Mouse (Mus musculus): ENCODE data around the gene Crtc1. TPM values are rescaled to one million over a fixed set of nuclear protein-coding genes. Genes with fewer than 3 reads are reported as not detected.

Crtc1 gene
- polyA plus RNA-seq, 1 experiment from 2014 or later, result 23.9 TPM

DNA sequence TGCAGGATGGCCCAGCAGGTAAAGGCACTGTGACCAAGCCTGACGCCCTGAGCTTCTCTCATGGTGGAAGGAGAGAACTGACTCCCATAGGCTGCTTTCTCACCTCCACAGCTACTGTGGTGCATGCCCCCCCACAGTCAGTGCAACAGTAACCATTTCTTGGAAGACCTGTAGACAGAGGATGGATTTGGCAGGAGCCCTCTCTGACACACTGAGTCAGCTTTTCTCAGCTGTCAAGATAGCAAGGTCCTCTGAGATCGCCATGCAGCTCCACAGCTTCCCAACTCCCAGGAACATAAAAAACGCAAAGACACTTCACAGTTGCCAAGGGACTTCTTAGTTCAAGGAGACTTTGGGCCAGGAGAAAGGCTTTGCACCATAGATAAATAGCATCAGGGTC, 19.1 kb upstream of the Crtc1 start:
- no peaks in the 10 kb centered on the region for H3K36me3 ChIP-seq (ENCODE audit: control insufficient read depth, insufficient read depth, low read length)
- H3K9ac ChIP-seq (ENCODE audit: low read length), result no peak overlapping the region
- 91% methylated on average over 3 of the region's 3 CpGs for WGBS
- DNase-seq (ENCODE audit: low spot score), result no peak
- H3K4me3 ChIP-seq (ENCODE audit: low read depth, low read length), result no peak overlapping the region
- no peak overlapping the region for H3K4me2 ChIP-seq (ENCODE audit: low read length)
- no peaks in the 10 kb centered on the region for H3K27me3 ChIP-seq (replicated peaks; ENCODE audit: control insufficient read depth, insufficient read depth, low read length)
- no peaks in the 10 kb centered on the region for H3K9me3 ChIP-seq (replicated peaks; ENCODE audit: control insufficient read depth, low read length)
- ATAC-seq, result no peak
- no peaks in the 10 kb centered on the region for H3K4me1 ChIP-seq (ENCODE audit: control insufficient read depth, insufficient read depth, low read length)
- no peak overlapping the region for H3K27ac ChIP-seq (ENCODE audit: low read depth, low read length)

GRCm38 (mm10) chr8:70457882-70458281, 18.5 kb upstream of the Crtc1 start:
- no peaks in the 10 kb centered on the region for H3K36me3 ChIP-seq (ENCODE audit: control insufficient read depth, insufficient read depth, low read length)
- no peak overlapping the region for H3K4me2 ChIP-seq (ENCODE audit: low read length)
- WGBS, result 96% methylated on average over 6 of the region's 6 CpGs
- no peak overlapping the region for H3K27ac ChIP-seq (ENCODE audit: low read depth, low read length)
- ATAC-seq (no peak), DNase-seq (ENCODE audit: low spot score) (no peak)
- no peak overlapping the region for H3K4me3 ChIP-seq (ENCODE audit: low read depth, low read length)
- no peak overlapping the region for H3K9ac ChIP-seq (ENCODE audit: low read length)
- no peaks in the 10 kb centered on the region for H3K27me3 ChIP-seq (replicated peaks; ENCODE audit: control insufficient read depth, insufficient read depth, low read length)
- H3K4me1 ChIP-seq (ENCODE audit: control insufficient read depth, insufficient read depth, low read length), result no peaks in the 10 kb centered on the region
- H3K9me3 ChIP-seq (replicated peaks; ENCODE audit: control insufficient read depth, low read length), result no peaks in the 10 kb centered on the region

GRCm38 (mm10) chr8:70456996-70457395, 17.6 kb upstream of the Crtc1 start:
- Histone ChIP-seq H3K4me3 (ENCODE audit: low read depth, low read length) (no peak overlapping the region), H3K9ac (ENCODE audit: low read length) (no peak overlapping the region), H3K4me1 (ENCODE audit: control insufficient read depth, insufficient read depth, low read length) (no peaks in the 10 kb centered on the region), H3K9me3 (replicated peaks; ENCODE audit: control insufficient read depth, low read length) (no peaks in the 10 kb centered on the region), H3K4me2 (ENCODE audit: low read length) (no peak overlapping the region), H3K27me3 (replicated peaks; ENCODE audit: control insufficient read depth, insufficient read depth, low read length) (no peaks in the 10 kb centered on the region), H3K36me3 (ENCODE audit: control insufficient read depth, insufficient read depth, low read length) (0 out of 2 replicates have a peak, but pooled peaks cover 4% of the 10 kb centered on the region), H3K27ac (ENCODE audit: low read depth, low read length) (no peak overlapping the region)
- 86% methylated on average over 1 of the region's 1 CpGs for WGBS
- DNase-seq (ENCODE audit: low spot score), result no peak
- no peak for ATAC-seq

DNA sequence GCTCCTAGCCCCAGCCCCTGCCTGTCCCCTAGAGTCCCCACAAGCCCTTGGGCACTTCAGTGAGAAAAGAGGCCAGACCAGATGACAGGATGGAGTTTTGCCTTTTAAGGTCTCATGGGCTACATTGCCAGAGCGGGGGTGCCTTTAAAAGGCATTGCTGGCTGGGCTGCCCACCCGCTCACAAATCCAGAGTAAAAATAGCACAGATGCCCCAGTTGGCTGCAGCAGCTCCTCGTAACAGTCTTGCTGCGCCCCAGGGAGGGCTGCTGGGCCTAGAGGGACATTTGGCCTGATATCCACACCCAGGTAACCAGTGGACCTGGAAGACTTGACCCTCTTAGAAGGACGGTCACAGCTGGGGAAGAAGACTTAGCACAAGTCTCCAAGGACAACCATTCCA, 14.5 kb upstream of the Crtc1 start:
- H3K4me1 ChIP-seq (ENCODE audit: control insufficient read depth, insufficient read depth, low read length), result no peaks in the 10 kb centered on the region
- WGBS, result 89% methylated on average over 5 of the region's 5 CpGs
- no peak overlapping the region for H3K4me3 ChIP-seq (ENCODE audit: low read depth, low read length)

DNA sequence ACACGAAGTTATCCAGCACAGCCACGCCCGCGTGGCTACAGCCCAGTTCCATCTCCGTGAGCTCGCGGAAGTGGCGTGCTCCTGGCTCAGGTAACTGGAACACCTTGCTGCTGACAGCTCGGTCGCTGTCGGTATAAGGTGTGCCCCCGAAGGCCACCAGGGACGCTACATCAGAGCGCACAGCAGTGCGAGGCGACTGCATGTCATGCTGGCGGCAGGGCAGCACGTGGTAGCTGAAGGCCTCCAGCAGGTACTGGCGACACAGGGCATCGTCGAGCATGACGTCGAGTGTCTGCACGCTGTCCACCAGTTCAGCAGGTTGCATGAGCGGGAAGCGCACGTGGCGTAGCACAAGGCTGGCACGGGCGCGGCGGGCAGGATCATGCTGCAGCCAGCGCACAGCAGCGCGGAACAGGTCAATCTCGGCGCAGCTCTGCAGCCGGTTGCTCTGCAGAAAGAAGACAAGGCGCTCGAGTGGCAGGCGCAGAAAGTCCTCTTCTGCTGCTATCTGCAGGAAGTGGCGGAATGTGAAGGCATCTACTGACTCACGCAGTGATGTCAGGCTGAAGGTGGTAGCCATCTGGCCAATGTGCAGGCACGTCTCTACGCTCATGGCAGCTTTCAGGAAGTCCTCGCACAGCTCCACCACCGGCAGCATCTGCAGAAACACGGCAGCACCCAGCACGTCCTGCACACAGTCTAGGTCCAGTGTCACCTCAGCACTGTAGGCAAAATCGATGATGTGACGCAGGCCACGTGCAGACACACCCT, 13.0 kb upstream of the Crtc1 start:
- no peak overlapping the region for H3K9ac ChIP-seq (ENCODE audit: low read length)
- 71% methylated on average over 52 of the region's 52 CpGs for WGBS
- H3K9me3 ChIP-seq (replicated peaks; ENCODE audit: control insufficient read depth, low read length), result no peaks in the 10 kb centered on the region
- H3K4me2 ChIP-seq (ENCODE audit: low read length), result no peak overlapping the region
- no peaks in the 10 kb centered on the region for H3K27me3 ChIP-seq (replicated peaks; ENCODE audit: control insufficient read depth, insufficient read depth, low read length)
- H3K27ac ChIP-seq (ENCODE audit: low read depth, low read length), result no peak overlapping the region
- H3K4me3 ChIP-seq (ENCODE audit: low read depth, low read length), result no peak overlapping the region
- no peaks in the 10 kb centered on the region for H3K4me1 ChIP-seq (ENCODE audit: control insufficient read depth, insufficient read depth, low read length)
- ATAC-seq (0 out of 2 replicates have a peak, but pooled peaks have one; percentile 13), DNase-seq (ENCODE audit: low spot score) (no peak)
- peaks cover 14% of the 10 kb centered on the region; the same call in 1 of the 2 replicates for H3K36me3 ChIP-seq (ENCODE audit: control insufficient read depth, insufficient read depth, low read length)

More for the DNA sequence above, 14.5 kb upstream of the Crtc1 start:
- H3K27me3 ChIP-seq (replicated peaks; ENCODE audit: control insufficient read depth, insufficient read depth, low read length), result no peaks in the 10 kb centered on the region
- H3K27ac ChIP-seq (ENCODE audit: low read depth, low read length), result no peak overlapping the region
- no peak for ATAC-seq
- peaks cover 14% of the 10 kb centered on the region; the same call in 1 of the 2 replicates for H3K36me3 ChIP-seq (ENCODE audit: control insufficient read depth, insufficient read depth, low read length)
- no peaks in the 10 kb centered on the region for H3K9me3 ChIP-seq (replicated peaks; ENCODE audit: control insufficient read depth, low read length)
- DNase-seq (ENCODE audit: low spot score), result no peak
- no peak overlapping the region for H3K9ac ChIP-seq (ENCODE audit: low read length)
- no peak overlapping the region for H3K4me2 ChIP-seq (ENCODE audit: low read length)

GRCm38 (mm10) chr8:70447639-70448420, 8.5 kb upstream of the Crtc1 start:
- Histone ChIP-seq H3K4me2 (ENCODE audit: low read length) (no peak overlapping the region), H3K9me3 (replicated peaks; ENCODE audit: control insufficient read depth, low read length) (no peaks in the 10 kb centered on the region), H3K27ac (ENCODE audit: low read depth, low read length) (no peak overlapping the region; the same call in 1 of the 2 replicates), H3K9ac (ENCODE audit: low read length) (no peak overlapping the region), H3K4me1 (ENCODE audit: control insufficient read depth, insufficient read depth, low read length) (no peaks in the 10 kb centered on the region), H3K27me3 (replicated peaks; ENCODE audit: control insufficient read depth, insufficient read depth, low read length) (no peaks in the 10 kb centered on the region), H3K4me3 (ENCODE audit: low read depth, low read length) (no peak overlapping the region), H3K36me3 (ENCODE audit: control insufficient read depth, insufficient read depth, low read length) (peaks cover 14% of the 10 kb centered on the region; the same call in 1 of the 2 replicates)
- 76% methylated on average over 19 of the region's 19 CpGs for WGBS
- ATAC-seq (0 out of 2 replicates have a peak, but pooled peaks have one; percentile 34), DNase-seq (ENCODE audit: low spot score) (peak; percentile 30)

DNA sequence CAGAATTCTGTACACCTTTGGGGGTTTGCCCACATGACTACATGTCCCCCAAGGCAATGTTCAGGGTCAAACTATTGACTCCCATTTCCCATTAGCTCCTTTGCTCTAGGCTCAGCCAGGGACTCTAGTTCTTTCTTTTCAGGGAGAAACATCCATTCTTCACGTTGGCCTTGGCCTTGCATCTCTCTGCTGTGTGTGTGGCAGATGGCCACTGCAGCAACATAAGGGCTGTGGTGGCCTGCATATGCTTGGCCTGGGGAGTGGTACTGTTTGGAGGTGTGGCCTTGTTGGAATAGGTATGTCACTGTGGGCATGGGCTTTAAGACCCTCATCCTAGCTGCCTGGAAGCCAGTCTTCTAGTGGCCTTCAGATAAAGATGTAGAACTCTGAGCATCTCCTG, 6.6 kb upstream of the Crtc1 start:
- no peak overlapping the region for H3K4me2 ChIP-seq (ENCODE audit: low read length)
- WGBS, result 68% methylated on average over 1 of the region's 1 CpGs
- H3K9me3 ChIP-seq (replicated peaks; ENCODE audit: control insufficient read depth, low read length), result no peaks in the 10 kb centered on the region
- DNase-seq (ENCODE audit: low spot score) (no peak), ATAC-seq (no peak)
- no peak overlapping the region for H3K4me3 ChIP-seq (ENCODE audit: low read depth, low read length)
- no peaks in the 10 kb centered on the region for H3K27me3 ChIP-seq (replicated peaks; ENCODE audit: control insufficient read depth, insufficient read depth, low read length)
- H3K4me1 ChIP-seq (ENCODE audit: control insufficient read depth, insufficient read depth, low read length), result no peaks in the 10 kb centered on the region
- H3K36me3 ChIP-seq (ENCODE audit: control insufficient read depth, insufficient read depth, low read length), result no peaks in the 10 kb centered on the region
- H3K27ac ChIP-seq (ENCODE audit: low read depth, low read length), result no peak overlapping the region
- H3K9ac ChIP-seq (ENCODE audit: low read length), result no peak overlapping the region

DNA sequence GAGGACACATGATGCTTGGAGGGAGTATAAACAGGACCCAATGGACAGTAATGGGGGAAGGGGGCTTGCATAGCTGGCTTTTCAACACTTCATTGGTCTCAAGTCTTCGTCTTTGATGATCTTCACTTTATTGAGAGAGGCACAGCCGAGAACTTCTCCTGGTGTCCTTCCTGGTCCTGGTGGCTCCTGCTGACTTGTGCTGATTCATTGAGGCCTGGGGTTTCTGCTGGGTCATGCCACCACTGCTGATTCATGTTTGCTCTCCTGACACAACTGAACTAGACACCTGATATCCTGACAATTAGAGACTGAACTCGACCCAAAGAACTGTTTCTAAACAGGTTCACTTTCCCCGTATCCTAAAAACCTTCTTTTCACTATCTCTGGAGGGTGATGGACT, 3.9 kb upstream of the Crtc1 start:
- no peak for DNase-seq (ENCODE audit: low spot score)
- 84% methylated on average over 4 of the region's 4 CpGs for WGBS
- Histone ChIP-seq H3K4me1 (ENCODE audit: control insufficient read depth, insufficient read depth, low read length) (peaks cover 9% of the 10 kb centered on the region), H3K27ac (ENCODE audit: low read depth, low read length) (no peak overlapping the region), H3K4me3 (ENCODE audit: low read depth, low read length) (no peak overlapping the region), H3K27me3 (replicated peaks; ENCODE audit: control insufficient read depth, insufficient read depth, low read length) (no peaks in the 10 kb centered on the region), H3K36me3 (ENCODE audit: control insufficient read depth, insufficient read depth, low read length) (no peaks in the 10 kb centered on the region), H3K9me3 (replicated peaks; ENCODE audit: control insufficient read depth, low read length) (no peaks in the 10 kb centered on the region), H3K9ac (ENCODE audit: low read length) (no peak overlapping the region), H3K4me2 (ENCODE audit: low read length) (no peak overlapping the region)
- no peak for ATAC-seq

GRCm38 (mm10) chr8:70441565-70441964, 2.2 kb upstream of the Crtc1 start:
- Histone ChIP-seq H3K9ac (ENCODE audit: low read length) (no peak overlapping the region), H3K27me3 (replicated peaks; ENCODE audit: control insufficient read depth, insufficient read depth, low read length) (no peaks in the 10 kb centered on the region), H3K4me1 (ENCODE audit: control insufficient read depth, insufficient read depth, low read length) (peaks cover 11% of the 10 kb centered on the region), H3K9me3 (replicated peaks; ENCODE audit: control insufficient read depth, low read length) (no peaks in the 10 kb centered on the region), H3K4me2 (ENCODE audit: low read length) (no peak overlapping the region), H3K27ac (ENCODE audit: low read depth, low read length) (no peak overlapping the region), H3K36me3 (ENCODE audit: control insufficient read depth, insufficient read depth, low read length) (no peaks in the 10 kb centered on the region), H3K4me3 (ENCODE audit: low read depth, low read length) (no peak overlapping the region)
- ATAC-seq (no peak), DNase-seq (ENCODE audit: low spot score) (no peak)
- WGBS, result 76% methylated on average over 3 of the region's 3 CpGs

All from forebrain, embryonic 14.5 days (tissue).